Mouse (Mus musculus) retina, postnatal 7 days (tissue): ENCODE data around the gene Tas1r3.
A peak's percentile ranks its signal among the peaks of the same experiment; 100 is the strongest.

Experiments used
- DNase-seq: peaks from one replicate; pipeline ENCODE4 v3.0.0-alpha.2; 2012; ENCODE audit warnings: low read depth, low spot score

The Tas1r3 gene

GRCm38 (mm10) chr4:155887674-155888073, 24.5 kb upstream of the Tas1r3 start:
- no peak for DNase-seq

- no peak for DNase-seq
Observed at GRCm38 (mm10) chr4:155886330-155886729, 23.2 kb upstream of the Tas1r3 start.

DNA sequence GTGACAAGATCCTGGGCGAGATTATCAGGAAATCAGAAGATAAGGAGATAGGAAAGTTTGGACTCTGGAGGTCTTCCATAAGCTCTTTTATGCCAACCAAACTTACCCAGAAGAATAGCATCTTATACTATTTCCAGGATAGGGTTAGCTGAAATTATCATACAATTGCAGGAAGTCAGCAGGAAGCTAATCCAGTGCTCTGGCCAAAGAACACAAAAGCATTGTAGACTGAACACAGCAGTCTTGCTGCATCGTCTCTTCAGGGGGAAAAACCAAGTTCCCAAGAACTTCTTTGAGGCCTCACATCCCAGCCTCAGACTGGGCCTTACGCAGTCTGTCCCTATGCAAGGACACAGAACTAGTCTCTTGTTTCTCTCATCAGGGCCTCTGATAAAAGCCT, 20.4 kb upstream of the Tas1r3 start:
- DNase-seq: no peak

GRCm38 (mm10) chr4:155871404-155871803, 8.2 kb upstream of the Tas1r3 start:
- no peak for DNase-seq

DNA sequence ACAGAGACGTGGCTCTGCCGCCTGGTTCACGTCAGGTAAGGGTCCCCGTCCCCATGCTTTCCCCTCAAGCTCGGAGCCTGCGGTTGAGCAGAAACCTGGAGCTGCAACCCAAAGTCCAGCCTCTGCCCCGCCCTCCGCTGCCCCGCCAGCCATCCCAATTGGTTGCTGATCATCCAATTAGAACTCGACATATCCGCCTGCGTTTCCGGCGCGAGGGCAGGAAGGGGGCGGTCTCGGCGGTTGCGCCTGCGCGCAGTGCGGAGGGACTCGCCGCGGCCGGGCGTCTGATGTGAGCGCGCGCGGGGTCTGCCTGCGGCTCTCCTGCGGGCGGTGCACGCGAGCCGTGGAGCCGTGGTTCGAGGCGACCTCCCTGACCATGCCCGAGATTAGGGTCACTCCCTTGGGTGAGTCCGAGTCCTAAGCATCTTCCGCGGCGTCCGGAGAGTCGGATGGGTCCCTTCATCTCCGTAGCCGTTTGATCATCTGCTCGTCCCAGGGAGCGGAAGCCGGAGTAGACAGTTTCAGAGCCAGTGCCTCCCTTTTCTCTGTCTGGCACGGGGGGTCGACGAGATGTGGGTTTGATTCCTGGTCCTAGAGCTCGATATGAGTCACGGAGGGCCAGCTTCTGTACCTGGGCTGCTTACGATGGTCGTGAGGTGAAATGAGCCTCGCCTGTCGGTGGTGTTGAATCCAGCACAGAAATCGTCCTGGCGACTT, 6.3 kb upstream of the Tas1r3 start, which contains the start of the genes Cptp and Ints11:
Gene Cptp, minus strand, starts transcription at position 124 of the 717 bp plus-strand sequence.
Gene Ints11, plus strand, starts transcription at position 230 of the 717 bp plus-strand sequence.
- peak; percentile 92 for DNase-seq

DNA sequence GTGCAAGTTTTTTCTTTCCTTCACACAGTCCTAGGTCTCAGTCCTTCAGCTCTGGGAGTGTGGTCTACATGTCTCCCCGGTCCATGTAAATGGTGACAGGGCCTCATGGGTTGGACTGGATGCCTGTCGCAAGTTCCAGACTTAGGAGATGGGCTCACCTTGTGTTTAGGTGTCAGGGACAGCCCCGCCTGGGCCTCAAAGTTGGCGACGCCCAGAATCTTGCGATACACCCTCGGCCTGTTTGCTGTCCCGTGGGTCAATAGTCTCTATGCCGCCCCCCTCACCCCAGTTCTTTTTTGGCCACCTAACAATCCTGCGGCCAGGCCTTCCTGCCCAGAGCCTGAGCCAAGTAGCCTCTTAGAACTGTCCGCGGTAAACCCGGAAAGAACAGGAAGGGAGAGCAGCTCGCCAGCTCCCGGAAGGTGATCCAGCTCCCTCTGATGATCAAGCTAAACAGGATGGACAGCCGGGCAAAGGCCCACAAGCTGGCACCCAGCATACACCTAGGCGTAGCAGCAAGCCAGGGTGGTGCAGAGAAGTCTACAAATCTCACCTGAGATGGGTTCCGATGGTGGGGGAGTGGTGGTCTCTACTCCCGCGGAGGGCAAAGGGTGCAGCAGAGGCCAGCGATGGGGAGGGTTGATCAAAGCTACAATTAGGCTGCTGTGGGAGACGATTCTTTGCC, 5.6 kb upstream of the Tas1r3 start:
- no peak for DNase-seq

DNA sequence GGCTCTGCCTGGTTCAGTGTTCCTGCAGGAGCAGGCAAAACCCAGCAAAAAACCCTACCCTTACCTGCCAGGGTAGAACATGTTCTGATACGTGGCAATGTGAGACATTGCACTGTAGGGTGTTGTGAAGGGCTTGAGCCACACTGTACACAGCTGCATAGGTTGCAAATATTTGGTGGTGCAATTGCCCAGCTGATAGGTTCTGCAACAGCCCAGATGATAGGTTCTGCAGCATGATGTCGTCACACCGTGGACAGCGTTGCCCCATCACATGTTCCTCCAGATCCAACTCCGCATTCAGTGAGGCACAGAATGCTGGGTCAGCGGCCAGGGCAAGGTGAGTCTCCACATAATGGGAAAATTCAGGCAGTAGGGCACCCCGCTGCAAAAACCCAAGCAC, 1.4 kb downstream of the Tas1r3 start:
- DNase-seq: no peak

DNA sequence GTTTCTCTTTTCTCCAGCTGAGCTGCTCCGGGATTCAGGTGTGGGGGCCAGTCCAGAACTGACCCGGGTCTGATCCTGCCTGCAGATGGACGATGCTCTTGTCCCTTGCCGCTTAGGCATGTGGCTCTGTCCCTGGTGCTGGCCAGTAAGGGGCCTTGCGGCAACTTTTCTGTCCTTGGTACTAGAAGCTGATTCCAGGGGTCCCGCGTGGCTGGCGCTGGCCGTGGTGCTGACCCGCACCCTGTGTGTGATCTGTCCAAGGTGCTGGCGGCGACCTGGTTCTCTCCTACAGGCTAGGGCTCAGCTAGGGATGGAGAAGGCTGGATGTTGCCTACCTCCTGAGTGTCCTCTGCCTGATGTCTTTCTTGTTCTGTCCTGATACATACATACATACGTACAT, 3.8 kb downstream of the Tas1r3 start:
- no peak for DNase-seq

- DNase-seq: no peak
Observed at GRCm38 (mm10) chr4:155856881-155857280, 6.3 kb downstream of the Tas1r3 start.

- DNase-seq: no peak
Observed at GRCm38 (mm10) chr4:155856071-155856470, 7.1 kb downstream of the Tas1r3 start.

- DNase-seq: no peak
Observed at GRCm38 (mm10) chr4:155854991-155855390, 8.2 kb downstream of the Tas1r3 start.

GRCm38 (mm10) chr4:155853421-155853820, 9.7 kb downstream of the Tas1r3 start:
- DNase-seq: no peak

GRCm38 (mm10) chr4:155851951-155852411, 11.2 kb downstream of the Tas1r3 start:
- DNase-seq: no peak

DNA sequence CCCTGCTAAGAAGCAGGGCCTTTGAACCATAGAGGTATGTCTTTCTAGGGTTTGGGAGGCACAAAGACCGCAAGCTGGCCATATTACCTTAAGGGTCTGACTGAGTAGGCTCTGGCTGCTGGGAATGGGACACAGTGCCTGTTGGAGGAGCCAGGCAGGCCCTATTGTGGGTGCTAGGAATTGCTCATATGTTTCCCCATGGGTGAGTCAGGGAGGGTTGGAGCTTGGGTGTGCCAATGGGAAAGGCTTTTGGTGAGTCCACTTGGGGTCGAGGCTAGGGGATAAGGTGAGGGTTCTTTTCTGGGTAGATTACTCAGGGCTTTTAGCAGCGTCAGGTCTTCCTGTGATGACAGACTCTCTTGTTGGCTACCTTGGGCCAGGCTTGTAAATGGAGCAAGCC, 11.8 kb downstream of the Tas1r3 start:
- DNase-seq: no peak

- no peak for DNase-seq
Observed at GRCm38 (mm10) chr4:155849792-155850451, 13.2 kb downstream of the Tas1r3 start.

DNA sequence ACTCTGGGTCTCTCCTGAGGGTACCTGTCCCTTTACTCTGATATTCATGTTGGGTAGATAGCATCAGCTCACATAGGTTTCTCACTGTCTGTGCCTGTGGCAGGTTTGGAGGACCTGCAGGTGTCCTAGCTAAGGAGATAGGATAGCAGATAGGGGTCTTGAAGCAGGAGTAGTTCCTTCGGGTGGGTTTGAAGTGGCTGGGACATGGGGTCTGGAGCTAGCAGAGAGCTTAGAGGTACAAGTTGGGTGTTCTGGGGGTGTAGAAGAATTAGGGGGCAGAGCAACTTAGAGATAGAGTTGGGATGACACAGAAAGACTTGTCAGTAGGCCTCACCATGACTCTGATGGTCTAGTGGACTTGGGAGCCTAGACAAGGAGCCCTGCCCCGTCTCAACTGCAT, 13.8 kb downstream of the Tas1r3 start:
- DNase-seq: no peak

- DNase-seq: no peak
Observed at GRCm38 (mm10) chr4:155848434-155849095, 14.6 kb downstream of the Tas1r3 start.

DNA sequence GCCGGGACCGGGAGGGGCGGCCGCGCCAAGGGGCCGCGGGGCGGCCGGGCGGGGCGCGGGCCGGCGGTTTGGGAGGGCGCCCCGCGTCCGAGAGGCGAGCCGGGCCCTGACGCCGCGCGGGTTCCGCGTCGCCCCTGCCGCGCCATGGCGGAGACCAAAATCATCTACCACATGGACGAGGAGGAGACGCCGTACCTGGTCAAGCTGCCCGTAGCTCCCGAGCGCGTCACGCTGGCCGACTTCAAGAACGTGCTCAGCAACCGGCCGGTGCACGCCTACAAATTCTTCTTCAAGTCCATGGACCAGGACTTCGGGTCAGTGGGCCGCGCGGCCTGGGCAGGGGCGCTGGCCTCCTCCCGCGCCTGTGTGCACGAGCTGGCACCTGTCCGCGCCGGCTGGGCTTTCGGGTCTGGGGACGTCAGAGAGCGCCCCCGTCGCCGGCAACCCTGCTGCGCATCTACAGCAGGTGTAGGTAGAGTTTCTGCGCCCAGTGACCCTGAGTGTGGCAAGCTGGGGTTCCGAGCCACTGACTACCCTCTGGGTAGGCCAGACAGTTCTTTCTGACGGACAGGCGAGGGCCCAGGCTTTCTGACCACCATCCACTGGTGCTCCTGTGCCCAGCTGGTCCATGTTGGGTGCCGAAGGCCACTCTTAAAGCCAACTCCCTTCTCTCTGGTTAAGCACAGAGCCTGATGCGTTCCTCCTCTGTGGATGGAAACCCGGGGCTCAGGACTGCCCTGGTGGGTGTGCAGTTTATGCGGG, 15.4 kb downstream of the Tas1r3 start:
- DNase-seq: no peak

DNA sequence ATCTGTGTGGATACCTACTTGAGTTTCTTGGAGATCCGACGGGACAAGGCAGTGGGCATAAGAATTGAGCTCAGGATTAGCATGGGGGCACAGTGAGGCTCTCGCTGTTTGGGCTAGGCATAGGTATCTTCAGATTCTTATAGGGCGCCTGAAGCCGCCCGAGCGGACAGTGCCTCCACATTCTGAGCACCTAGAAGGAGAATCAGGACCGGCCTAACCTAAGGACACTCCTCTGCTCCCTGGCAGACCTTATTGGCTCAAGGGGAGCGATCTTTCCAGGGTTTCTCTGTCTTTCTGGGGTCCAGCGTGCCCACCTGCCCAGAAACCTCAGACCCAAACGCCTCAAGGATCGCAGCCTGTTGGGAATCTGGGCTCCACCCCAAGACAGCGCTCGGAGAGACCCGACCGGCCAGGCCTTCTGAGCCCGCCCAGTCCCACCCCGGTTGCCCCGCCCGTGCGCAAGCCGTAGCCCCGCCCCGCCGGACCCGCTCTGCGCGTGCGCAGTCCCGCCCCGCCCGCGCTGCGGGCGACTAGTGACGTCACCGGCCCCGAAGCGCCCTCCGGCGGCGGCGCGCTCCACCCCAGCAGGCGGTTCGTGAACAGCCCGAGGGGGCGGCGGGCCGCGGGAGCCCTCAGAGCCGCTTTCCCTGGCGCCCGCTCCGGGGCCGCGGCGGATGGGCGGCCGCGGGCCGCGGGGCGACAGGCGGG, 16.1 kb downstream of the Tas1r3 start, which contains the start of gene Dvl1:
Gene Dvl1, plus strand, starts transcription at position 532 of the 708 bp plus-strand sequence.
- DNase-seq: peak; percentile 90

- no peak for DNase-seq
Observed at GRCm38 (mm10) chr4:155843231-155843630, 19.9 kb downstream of the Tas1r3 start.
